Mouse (Mus musculus): Measurements from ENCODE around the gene Cyb5d1. TPM values are rescaled to one million over a fixed set of nuclear protein-coding genes. Genes with fewer than 3 reads are reported as not detected.
A peak's percentile ranks its signal among the peaks of the same experiment; 100 is the strongest.
"Not testable (repeated sequence)": the region's sequence is repeated elsewhere in the genome, so short reads cannot be mapped to it uniquely, and the experiment has no call there.

Gene Cyb5d1
- polyA plus RNA-seq (2015; fragmentation: Nextera tagmentation; extraction: Ambion mirVana): 44.3 and 45.9 TPM in 2 replicates

DNA sequence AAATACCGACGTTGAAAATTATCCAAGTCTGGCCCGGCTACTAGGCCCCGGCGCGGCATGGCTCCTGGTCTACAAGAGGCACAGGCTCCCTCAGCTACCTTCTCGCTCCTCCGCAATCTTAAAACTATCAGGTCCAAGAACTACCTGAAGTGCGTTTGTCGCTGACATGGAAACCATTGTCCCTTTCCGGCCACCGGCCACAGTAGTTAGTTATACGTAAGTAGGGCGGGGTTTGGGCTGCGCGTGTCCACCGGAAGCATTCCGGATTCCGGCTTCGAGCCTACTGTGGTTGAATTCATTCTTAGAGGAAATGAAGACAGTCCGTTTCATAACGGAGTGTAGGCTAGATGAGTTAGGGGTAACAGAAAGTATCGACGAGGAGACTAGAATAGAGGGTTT is at the start of gene Cyb5d1, which contains the start of gene Naa38:
Gene Cyb5d1 (minus strand): TSS at position 397 of the 399 bp plus-strand sequence.
Gene Naa38 (plus strand): TSS at position 253 of the 399 bp plus-strand sequence.
- Histone ChIP-seq H3K4me3 (peak within 1 kb of the TSS; percentile 76), H3K27ac (replicated peaks) (peak within 1 kb of the TSS; percentile 98), H3K4me2 (replicated peaks) (peak within 1 kb of the TSS; percentile 65), H3K4me1 (peaks cover 30% of the 10 kb centered on the region), H3K36me3 (peaks cover 17% of the 10 kb centered on the region), H3K9ac (replicated peaks) (peak within 1 kb of the TSS; percentile 92)
- WGBS: under 1% methylated on average over 24 of the region's 24 CpGs
- not testable (repeated sequence) for H3K27me3 ChIP-seq, H3K9me3 ChIP-seq
- ATAC-seq (replicated peaks): peak; percentile 74

DNA sequence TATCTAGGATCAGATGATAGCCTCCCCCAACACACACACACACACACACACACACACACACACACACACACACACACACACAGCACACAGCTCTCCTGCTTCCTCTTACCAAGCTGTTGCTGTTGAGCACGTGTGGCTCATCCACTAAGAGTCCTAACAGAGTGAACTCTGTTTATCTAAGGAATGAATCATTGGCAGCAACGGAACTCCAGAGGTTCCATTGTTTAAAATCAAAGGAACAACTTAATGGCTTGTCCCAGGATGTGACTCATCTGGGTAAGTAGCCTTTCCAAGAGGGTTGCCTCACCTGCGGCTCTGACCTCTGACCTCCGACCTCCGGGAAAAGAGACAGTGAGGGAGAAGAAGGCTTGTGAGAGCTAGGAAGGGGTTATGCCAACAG is 47.9 kb upstream of the Cyb5d1 start:
- no peak overlapping the region for H3K27ac ChIP-seq (replicated peaks)
- H3K9me3 ChIP-seq: no peaks in the 10 kb centered on the region
- H3K4me2 ChIP-seq (replicated peaks): no peak overlapping the region
- no peak for ATAC-seq (replicated peaks)
- H3K4me1 ChIP-seq: no peaks in the 10 kb centered on the region
- no peak overlapping the region for H3K4me3 ChIP-seq
- no peak overlapping the region for H3K9ac ChIP-seq (replicated peaks)
- 55% methylated on average over 5 of the region's 5 CpGs for WGBS
- no peaks in the 10 kb centered on the region for H3K27me3 ChIP-seq
- no peaks in the 10 kb centered on the region for H3K36me3 ChIP-seq

DNA sequence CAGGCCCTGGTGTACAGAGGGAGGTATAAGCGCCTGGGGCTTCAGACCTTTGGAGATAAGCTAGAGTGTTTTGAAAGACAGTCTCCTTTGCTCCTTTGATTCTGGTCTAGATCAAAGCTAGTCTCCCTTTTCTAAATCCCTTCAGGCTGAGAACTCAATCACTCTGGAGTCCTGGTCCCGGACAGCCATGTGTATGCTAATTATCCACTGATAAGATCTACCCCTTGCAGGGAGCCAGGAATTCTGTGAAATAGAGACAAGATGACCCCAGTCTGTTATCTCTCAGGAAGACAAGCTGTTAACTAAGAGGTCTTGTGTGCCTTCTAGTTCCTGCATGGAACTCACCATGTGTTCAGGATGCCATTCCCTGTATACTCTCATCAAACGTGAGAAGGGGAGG is 41.9 kb upstream of the Cyb5d1 start:
- Histone ChIP-seq H3K27me3 (no peaks in the 10 kb centered on the region), H3K9me3 (no peaks in the 10 kb centered on the region), H3K4me1 (peaks cover 2% of the 10 kb centered on the region), H3K4me3 (no peak overlapping the region), H3K36me3 (no peaks in the 10 kb centered on the region), H3K27ac (replicated peaks) (no peak overlapping the region), H3K4me2 (replicated peaks) (no peak overlapping the region), H3K9ac (replicated peaks) (no peak overlapping the region)
- 57% methylated on average over 3 of the region's 3 CpGs for WGBS
- ATAC-seq (replicated peaks): no peak

DNA sequence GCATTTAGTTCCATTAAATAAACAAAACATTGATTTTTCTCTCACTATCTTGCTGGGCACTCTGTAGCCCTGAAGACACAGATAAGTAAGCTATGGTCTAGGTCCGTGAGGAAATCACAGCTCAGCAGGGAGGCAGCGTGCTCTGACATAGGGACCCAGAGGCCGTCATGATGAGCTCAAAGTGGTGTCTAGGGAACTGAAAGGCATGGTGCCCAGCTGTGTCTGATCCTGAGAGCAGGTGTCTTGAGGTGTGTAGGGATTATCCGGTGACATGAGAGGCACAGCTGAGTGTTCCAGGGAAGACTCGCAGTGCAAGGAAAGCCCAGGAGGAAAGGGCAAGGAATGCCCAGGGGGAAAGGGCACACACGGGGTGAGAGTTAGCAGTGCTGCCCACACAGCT is 37.8 kb upstream of the Cyb5d1 start:
- H3K9ac ChIP-seq (replicated peaks): no peak overlapping the region
- H3K9me3 ChIP-seq: no peaks in the 10 kb centered on the region
- no peaks in the 10 kb centered on the region for H3K27me3 ChIP-seq
- no peaks in the 10 kb centered on the region for H3K36me3 ChIP-seq
- no peak overlapping the region for H3K4me2 ChIP-seq (replicated peaks)
- ATAC-seq (replicated peaks): no peak
- H3K4me3 ChIP-seq: no peak overlapping the region
- 73% methylated on average over 6 of the region's 6 CpGs for WGBS
- H3K27ac ChIP-seq (replicated peaks): no peak overlapping the region
- peaks cover 4% of the 10 kb centered on the region for H3K4me1 ChIP-seq

DNA sequence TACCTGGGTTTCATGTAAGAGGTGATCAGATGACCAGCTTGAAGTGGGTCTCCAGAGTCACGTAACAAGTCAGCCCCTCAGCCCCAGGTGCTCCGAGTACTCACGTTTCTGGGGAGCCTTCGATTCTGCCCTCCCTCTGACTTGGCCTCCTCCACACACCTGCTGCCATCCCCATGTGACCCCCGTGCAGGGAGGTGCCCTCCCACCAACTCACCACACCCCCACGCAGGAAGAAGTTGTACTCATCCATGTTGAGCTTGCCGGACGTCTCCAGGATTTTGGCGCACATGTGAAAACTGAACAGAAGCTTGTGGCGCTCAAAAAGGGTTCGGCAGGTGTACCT is 37.2 kb upstream of the Cyb5d1 start:
- Histone ChIP-seq H3K9ac (replicated peaks) (no peak overlapping the region), H3K27me3 (no peaks in the 10 kb centered on the region), H3K27ac (replicated peaks) (no peak overlapping the region), H3K36me3 (no peaks in the 10 kb centered on the region), H3K4me3 (no peak overlapping the region), H3K4me2 (replicated peaks) (no peak overlapping the region), H3K9me3 (no peaks in the 10 kb centered on the region), H3K4me1 (peaks cover 4% of the 10 kb centered on the region)
- WGBS: 74% methylated on average over 11 of the region's 11 CpGs
- ATAC-seq (replicated peaks): no peak

DNA sequence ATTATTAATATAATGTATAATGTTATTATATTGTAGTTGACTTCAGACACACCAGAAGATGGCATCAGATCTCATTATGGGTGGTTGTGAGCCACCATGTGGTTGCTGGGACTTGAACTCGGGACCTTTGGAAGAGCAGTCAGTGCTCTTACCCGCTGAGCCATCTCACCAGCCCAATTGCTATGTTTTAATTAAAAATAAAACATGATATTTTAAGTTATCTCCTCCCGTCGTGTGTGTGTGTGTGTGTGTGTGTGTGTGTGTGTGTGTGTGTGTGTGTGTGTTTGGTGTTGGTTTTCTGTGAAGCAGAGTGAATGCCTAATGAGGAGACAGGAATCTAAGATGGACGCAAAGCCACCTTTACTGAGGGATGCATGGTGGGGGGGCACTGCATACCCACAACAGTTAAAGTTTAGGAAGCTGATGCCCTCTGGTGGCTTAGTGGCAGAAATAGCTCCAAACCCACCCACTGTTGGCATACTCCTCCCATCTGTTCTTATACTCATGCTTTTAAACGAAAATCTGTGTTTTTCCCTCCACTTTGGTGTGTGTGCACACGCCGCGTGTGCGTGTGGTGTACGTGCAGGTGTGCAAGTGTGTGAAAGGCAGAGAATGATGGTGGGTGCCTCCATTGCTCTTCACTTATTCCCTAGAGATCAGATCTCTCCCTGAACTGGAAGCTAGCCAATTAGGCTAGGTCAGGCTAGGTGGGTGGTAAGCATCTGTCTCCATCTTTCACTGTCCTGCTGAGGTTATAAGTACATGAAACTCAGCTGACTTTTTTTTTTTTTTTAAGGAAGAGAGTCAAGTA is 36.6 kb upstream of the Cyb5d1 start:
- no peaks in the 10 kb centered on the region for H3K27me3 ChIP-seq
- H3K9me3 ChIP-seq: no peaks in the 10 kb centered on the region
- H3K9ac ChIP-seq (replicated peaks): no peak overlapping the region
- H3K4me1 ChIP-seq: peaks cover 4% of the 10 kb centered on the region
- WGBS: 29% methylated on average over 11 of the region's 11 CpGs
- no peaks in the 10 kb centered on the region for H3K36me3 ChIP-seq
- 0 out of 2 replicates have a peak overlapping the region, but pooled peaks have one; percentile 18 for H3K27ac ChIP-seq (replicated peaks)
- H3K4me3 ChIP-seq: no peak overlapping the region
- peak overlapping the region; percentile 14; the same call in 1 of the 2 replicates for H3K4me2 ChIP-seq (replicated peaks)
- peak; percentile 66; the same call in 1 of the 2 replicates for ATAC-seq (replicated peaks)

DNA sequence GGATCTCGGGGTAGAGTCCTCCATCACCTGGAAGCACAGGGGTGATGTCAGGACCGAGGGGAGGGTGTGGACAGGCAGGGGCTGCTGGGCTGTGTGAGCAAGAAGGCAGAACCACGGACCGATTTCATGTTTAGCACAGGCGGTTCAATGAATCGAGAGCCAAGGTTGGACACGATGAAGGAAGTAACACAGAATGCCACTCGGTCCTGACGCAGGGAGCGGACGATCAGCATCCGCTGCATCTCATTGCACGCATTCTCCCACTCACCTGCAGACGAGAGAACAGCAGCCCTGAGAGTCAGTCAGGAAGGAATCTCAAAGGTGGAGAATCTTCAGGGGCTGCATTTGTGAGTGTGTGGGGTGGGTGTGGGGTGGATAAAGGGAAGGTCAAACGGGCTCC is 35.2 kb upstream of the Cyb5d1 start:
- Histone ChIP-seq H3K4me3 (no peak overlapping the region), H3K4me1 (peaks cover 4% of the 10 kb centered on the region), H3K9ac (replicated peaks) (no peak overlapping the region), H3K27me3 (no peaks in the 10 kb centered on the region), H3K4me2 (replicated peaks) (no peak overlapping the region), H3K9me3 (no peaks in the 10 kb centered on the region), H3K27ac (replicated peaks) (no peak overlapping the region), H3K36me3 (no peaks in the 10 kb centered on the region)
- no peak for ATAC-seq (replicated peaks)
- WGBS: 87% methylated on average over 15 of the region's 15 CpGs

DNA sequence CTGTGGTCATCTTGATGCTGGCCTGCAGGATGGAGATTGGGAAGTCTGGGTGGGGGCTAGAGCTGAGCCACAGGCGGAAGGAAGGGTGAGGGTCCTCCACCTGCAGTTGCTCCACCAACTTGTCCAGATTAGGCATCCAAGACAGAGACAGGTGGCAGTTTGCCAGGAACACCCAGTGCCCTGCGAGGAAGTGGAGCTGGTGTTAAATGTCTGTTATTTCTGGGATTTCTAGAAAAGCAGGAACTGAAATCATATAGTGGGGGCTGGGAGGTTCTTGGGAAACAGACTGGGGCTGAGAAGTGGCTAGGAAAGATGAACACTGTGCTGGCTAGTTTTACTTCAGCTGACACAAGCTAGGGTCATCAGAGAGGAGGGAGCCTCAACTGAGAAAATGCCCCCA is 33.9 kb upstream of the Cyb5d1 start:
- Histone ChIP-seq H3K4me2 (replicated peaks) (no peak overlapping the region), H3K9ac (replicated peaks) (no peak overlapping the region), H3K27ac (replicated peaks) (no peak overlapping the region), H3K36me3 (no peaks in the 10 kb centered on the region), H3K9me3 (no peaks in the 10 kb centered on the region), H3K4me1 (peaks cover 4% of the 10 kb centered on the region), H3K27me3 (no peaks in the 10 kb centered on the region), H3K4me3 (no peak overlapping the region)
- WGBS: 43% methylated on average over 2 of the region's 2 CpGs
- ATAC-seq (replicated peaks): no peak

DNA sequence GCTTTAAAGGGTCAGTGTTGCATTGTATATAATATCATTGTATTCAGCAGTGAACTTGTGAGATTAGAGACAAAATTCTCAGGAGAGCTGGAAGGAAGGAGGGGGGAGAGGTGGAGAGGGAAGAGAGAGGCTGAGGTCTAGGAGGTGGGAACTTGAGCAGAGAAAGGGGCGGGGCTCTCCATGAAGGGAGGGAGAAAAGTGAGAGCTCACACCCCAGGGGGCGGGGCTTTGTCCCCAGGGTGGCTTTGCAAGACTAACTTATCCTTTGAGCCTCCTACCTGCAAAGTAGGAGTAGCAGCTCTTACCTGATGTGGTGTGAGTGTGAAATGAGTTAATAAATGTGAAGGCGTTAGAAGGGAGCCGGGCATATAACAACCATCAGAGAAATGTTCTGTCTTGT is 33.3 kb upstream of the Cyb5d1 start:
- Histone ChIP-seq H3K36me3 (no peaks in the 10 kb centered on the region), H3K27ac (replicated peaks) (no peak overlapping the region), H3K9me3 (no peaks in the 10 kb centered on the region), H3K9ac (replicated peaks) (no peak overlapping the region), H3K27me3 (no peaks in the 10 kb centered on the region), H3K4me1 (peaks cover 4% of the 10 kb centered on the region), H3K4me2 (replicated peaks) (no peak overlapping the region), H3K4me3 (no peak overlapping the region)
- ATAC-seq (replicated peaks): no peak
- WGBS: 38% methylated on average over 4 of the region's 4 CpGs

DNA sequence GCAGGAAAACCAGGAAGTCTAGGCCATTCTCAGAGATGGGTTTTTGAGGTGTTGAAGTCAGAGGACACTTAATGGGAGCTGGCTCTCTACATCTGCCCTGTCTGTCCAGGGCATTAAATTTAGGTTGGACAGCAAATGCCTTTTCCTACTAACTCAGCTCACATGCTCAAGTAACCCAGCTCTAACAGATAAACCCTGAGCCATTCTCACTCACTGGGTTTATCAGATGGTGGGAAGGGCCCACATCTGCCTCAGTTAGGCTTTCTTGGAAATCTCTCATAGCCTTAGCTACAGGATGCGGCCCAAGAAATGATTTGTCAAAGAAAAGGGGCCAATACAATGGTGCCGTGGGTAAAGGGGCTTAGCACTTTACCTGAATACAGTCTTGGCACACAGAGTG is 30.8 kb upstream of the Cyb5d1 start:
- 0 out of 2 replicates have a peak, but pooled peaks cover 4% of the 10 kb centered on the region for H3K4me1 ChIP-seq
- H3K9ac ChIP-seq (replicated peaks): no peak overlapping the region
- no peak overlapping the region for H3K4me2 ChIP-seq (replicated peaks)
- no peaks in the 10 kb centered on the region for H3K36me3 ChIP-seq
- H3K9me3 ChIP-seq: no peaks in the 10 kb centered on the region
- peaks cover 19% of the 10 kb centered on the region for H3K27me3 ChIP-seq
- no peak overlapping the region for H3K4me3 ChIP-seq
- ATAC-seq (replicated peaks): no peak
- H3K27ac ChIP-seq (replicated peaks): no peak overlapping the region
- WGBS: 64% methylated on average over 2 of the region's 2 CpGs

DNA sequence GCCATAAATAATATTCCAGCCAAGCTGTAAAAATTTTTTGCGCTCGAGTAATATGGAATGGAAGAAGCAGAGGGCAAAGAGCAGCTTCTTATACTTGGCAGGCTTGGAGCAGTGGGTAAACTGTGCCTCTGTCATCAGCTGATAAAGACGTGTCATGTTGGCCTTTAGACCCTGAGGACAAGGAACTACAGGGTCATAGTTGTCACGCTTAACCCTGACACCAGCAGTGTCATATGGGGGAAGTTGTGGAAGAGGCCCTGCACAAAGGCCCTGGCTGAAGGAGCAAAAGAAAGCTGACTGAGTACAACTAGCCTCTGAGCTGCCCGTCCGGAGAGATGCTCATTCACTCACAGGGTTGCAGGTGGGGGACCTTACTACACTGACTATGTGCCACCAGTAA is 28.5 kb upstream of the Cyb5d1 start:
- Histone ChIP-seq H3K4me3 (no peak overlapping the region), H3K9ac (replicated peaks) (no peak overlapping the region), H3K36me3 (no peaks in the 10 kb centered on the region), H3K9me3 (no peaks in the 10 kb centered on the region), H3K4me2 (replicated peaks) (no peak overlapping the region), H3K27ac (replicated peaks) (no peak overlapping the region), H3K4me1 (peaks cover 26% of the 10 kb centered on the region), H3K27me3 (peaks cover 31% of the 10 kb centered on the region)
- WGBS: 84% methylated on average over 6 of the region's 6 CpGs
- no peak for ATAC-seq (replicated peaks)

DNA sequence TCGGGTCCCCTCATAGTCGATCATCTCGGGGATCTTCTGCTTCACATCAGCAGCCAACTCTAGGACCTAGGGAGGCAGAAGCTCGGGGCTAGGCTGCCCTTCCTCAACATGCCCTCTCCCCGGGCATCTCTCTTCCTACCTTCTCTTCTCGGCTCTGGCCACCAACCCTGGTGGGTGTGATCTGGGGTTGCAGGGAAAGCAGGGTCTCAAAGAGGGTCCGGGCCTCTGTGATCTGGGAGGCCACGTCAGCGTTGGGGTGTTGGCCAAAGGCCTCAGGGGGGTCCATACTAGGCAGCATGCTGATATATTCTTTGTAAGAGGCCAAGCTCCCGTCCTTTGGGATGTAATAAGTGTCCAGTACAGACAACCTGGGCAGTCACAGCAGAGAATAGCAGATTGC is 27.4 kb upstream of the Cyb5d1 start:
- Histone ChIP-seq H3K9ac (replicated peaks) (no peak overlapping the region), H3K4me1 (peaks cover 36% of the 10 kb centered on the region), H3K4me2 (replicated peaks) (no peak overlapping the region), H3K27me3 (peaks cover 31% of the 10 kb centered on the region), H3K9me3 (no peaks in the 10 kb centered on the region), H3K4me3 (no peak overlapping the region), H3K36me3 (no peaks in the 10 kb centered on the region), H3K27ac (replicated peaks) (no peak overlapping the region)
- 92% methylated on average over 10 of the region's 10 CpGs for WGBS
- ATAC-seq (replicated peaks): no peak

All from forebrain, embryonic 15.5 days (tissue).